Mouse (Mus musculus): ENCODE measurements around the gene Gabrb2.

Gabrb2 gene

GRCm38 (mm10) chr11:42535286-42535685 lies 115.7 kb downstream of the Gabrb2 start:
- peak; percentile 34 for DNase-seq

- DNase-seq = no peak
Observed at GRCm38 (mm10) chr11:42535861-42536260, 116.3 kb downstream of the Gabrb2 start.

- no peak for DNase-seq
Observed at GRCm38 (mm10) chr11:42542861-42543260, 123.3 kb downstream of the Gabrb2 start.

GRCm38 (mm10) chr11:42566023-42566422 lies 146.5 kb downstream of the Gabrb2 start:
- no peak for DNase-seq

GRCm38 (mm10) chr11:42571467-42571866 lies 151.9 kb downstream of the Gabrb2 start:
- DNase-seq = no peak

- no peak for DNase-seq
Observed at GRCm38 (mm10) chr11:42575146-42575873, 155.8 kb downstream of the Gabrb2 start.

GRCm38 (mm10) chr11:42579804-42580203 lies 160.2 kb downstream of the Gabrb2 start:
- no peak for DNase-seq

- DNase-seq = no peak
Observed at GRCm38 (mm10) chr11:42581123-42581522, 161.6 kb downstream of the Gabrb2 start.

GRCm38 (mm10) chr11:42581753-42582152 lies 162.2 kb downstream of the Gabrb2 start:
- no peak for DNase-seq

- DNase-seq = no peak
Observed at GRCm38 (mm10) chr11:42592418-42592817, 172.9 kb downstream of the Gabrb2 start.

- DNase-seq = no peak
Observed at GRCm38 (mm10) chr11:42606225-42606624, 186.7 kb downstream of the Gabrb2 start.

GRCm38 (mm10) chr11:42609128-42609763 lies 189.7 kb downstream of the Gabrb2 start:
- no peak for DNase-seq

GRCm38 (mm10) chr11:42618195-42618594 lies 198.6 kb downstream of the Gabrb2 start:
- no peak for DNase-seq

- DNase-seq = peak; percentile 16
Observed at GRCm38 (mm10) chr11:42621109-42621508, 201.6 kb downstream of the Gabrb2 start.

GRCm38 (mm10) chr11:42650111-42650510 lies 230.6 kb downstream of the Gabrb2 start:
- no peak for DNase-seq

GRCm38 (mm10) chr11:42651572-42651971 lies 232.0 kb downstream of the Gabrb2 start:
- no peak for DNase-seq

GRCm38 (mm10) chr11:42654189-42654588 lies 234.6 kb downstream of the Gabrb2 start:
- no peak for DNase-seq

GRCm38 (mm10) chr11:42668657-42669056 lies 249.1 kb downstream of the Gabrb2 start:
- no peak for DNase-seq
